In the genomic region with DNA sequence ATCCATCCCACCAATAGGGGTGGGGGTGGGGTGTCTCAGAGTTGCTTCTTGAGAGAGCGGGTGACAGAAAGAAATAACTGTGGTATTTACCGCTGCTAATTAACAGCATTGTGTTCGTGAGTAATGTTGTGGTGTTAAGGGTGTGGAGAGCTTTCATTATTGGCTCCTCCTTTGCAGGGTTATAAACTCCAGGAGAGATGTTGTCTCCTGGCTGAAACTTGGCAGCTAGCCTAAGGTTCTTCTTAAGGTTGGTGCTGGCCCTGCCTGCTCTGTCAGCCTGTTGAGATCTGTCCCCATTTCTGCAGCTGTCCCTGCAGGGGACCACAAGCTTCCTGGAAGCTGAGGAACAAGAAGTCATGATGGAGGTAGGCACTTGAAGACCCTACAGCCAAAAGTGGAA, we compare ENCODE assay signal across 19 mouse cellular contexts.
"Had no signal": no experiment of that assay in that cellular context is flagged by ENCODE, and none has a peak within 500 bp of the region (broad histone marks: within the 10 kb centered on the region; RNA-seq: fewer than 3 reads in every experiment).

No protein-coding gene starts in this region.

- H3K9ac ChIP-seq: liver, postnatal 0 days; lung, embryonic 15.5 days; midbrain, embryonic 12.5 days; neural tube, embryonic 12.5 days had no signal

- H3K4me1 ChIP-seq: lung, embryonic 15.5 days; megakaryocyte, embryonic 14.5 days; midbrain, embryonic 12.5 days; neural tube, embryonic 12.5 days had no signal

- DNase-seq: liver, postnatal 0 days; lung, adult 2 months; lung, postnatal 14 days; lung, postnatal 36 days; midbrain, embryonic 14.5 days; retina, postnatal 1 day; right cerebral cortex, adult 18-20 months; right cerebral cortex, postnatal 25 days; right cerebral cortex, postnatal 4 days; spleen, adult 18-20 months; thymus, adult 18-20 months; thymus, postnatal 14 days; thymus, postnatal 4 days had no signal

- H3K27me3 ChIP-seq: lung, embryonic 15.5 days; megakaryocyte, embryonic 14.5 days; midbrain, embryonic 12.5 days; neural tube, embryonic 12.5 days had no signal

- H3K4me2 ChIP-seq: lung, embryonic 15.5 days; midbrain, embryonic 12.5 days; neural tube, embryonic 12.5 days had no signal

- H3K36me3 ChIP-seq: lung, embryonic 15.5 days; midbrain, embryonic 12.5 days; neural tube, embryonic 12.5 days had no signal

- H3K9me3 ChIP-seq: lung, embryonic 15.5 days; midbrain, embryonic 12.5 days; neural tube, embryonic 12.5 days had no signal

- H3K27ac ChIP-seq: lung, embryonic 15.5 days; macrophage; midbrain, embryonic 12.5 days; neural tube, embryonic 12.5 days had no signal

- H3K4me3 ChIP-seq: lung, embryonic 15.5 days; megakaryocyte, embryonic 14.5 days; midbrain, embryonic 12.5 days; neural tube, embryonic 12.5 days had no signal

- ATAC-seq: liver, postnatal 0 days; lung, postnatal 0 days had no signal
